Mouse (Mus musculus) cerebellum, adult 9-11 months (tissue): ENCODE measurements around the gene Slc12a6.

Source experiments
- DNase-seq: peaks from one replicate; pipeline ENCODE4 v3.0.0; 2022

Slc12a6 gene

DNA sequence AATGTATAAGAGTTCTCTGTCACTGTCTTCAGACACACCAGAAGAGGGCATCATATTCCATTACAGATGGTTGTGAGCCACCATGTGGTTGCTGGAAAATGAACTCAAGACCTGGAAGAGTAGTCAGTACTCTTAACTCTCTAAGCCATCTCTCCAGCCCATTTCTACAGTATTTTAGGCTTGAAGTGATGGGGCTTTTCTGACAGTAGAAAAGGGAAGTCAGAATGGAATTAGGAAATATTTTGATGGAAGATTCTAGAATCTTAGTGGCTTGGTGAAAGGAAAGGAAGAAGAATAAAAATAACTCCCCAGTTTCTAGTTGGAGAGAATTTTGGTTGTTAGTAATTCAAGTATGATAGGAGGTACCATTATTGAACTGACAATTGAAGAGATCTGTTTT, 128.3 kb downstream of the Slc12a6 start:
- no peak for DNase-seq

DNA sequence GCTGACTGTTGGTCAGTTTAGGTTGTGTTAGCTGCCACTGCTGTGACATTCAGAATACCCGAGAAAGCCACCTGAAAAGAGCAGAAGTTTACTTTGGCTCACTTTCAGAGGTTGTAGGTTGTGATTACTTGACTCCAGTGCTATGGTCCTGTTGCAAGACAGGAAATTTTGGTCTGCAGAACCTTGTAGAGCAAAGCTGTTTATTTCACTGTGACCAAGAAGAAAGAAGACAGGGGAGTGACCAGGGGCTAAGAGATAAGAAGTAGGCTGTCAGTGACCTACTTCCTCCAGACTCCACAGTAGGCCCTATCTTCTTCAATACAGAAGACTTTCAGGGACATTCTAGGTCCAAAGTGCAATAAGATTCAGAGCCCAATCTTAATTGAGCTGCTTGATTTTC, 131.0 kb downstream of the Slc12a6 start:
- no peak for DNase-seq

GRCm38 (mm10) chr2:112407030-112407429, 141.4 kb downstream of the Slc12a6 start:
- DNase-seq = no peak
